Mouse (Mus musculus) ES-CJ7 (cell line): ENCODE measurements around the gene Tgfb1.

Experiments
- DNase-seq: peaks from one replicate; pipeline ENCODE4 v3.0.0; 2011; ENCODE audit warnings: low read depth, low spot score

Gene Tgfb1

GRCm38 (mm10) chr7:25686680-25687531 is at the start of gene Tgfb1:
Gene Tgfb1, plus strand, starts transcription at chr7:25687002.
- DNase-seq: peak; percentile 68

GRCm38 (mm10) chr7:25637099-25637498 is 49.7 kb upstream of the Tgfb1 start:
- no peak for DNase-seq

- DNase-seq: no peak
Measured at GRCm38 (mm10) chr7:25639754-25640153, 47.0 kb upstream of the Tgfb1 start.

- DNase-seq: no peak
Measured at GRCm38 (mm10) chr7:25644136-25644535, 42.7 kb upstream of the Tgfb1 start.

GRCm38 (mm10) chr7:25644631-25645030 is 42.2 kb upstream of the Tgfb1 start:
- DNase-seq: no peak

- DNase-seq: no peak
Measured at GRCm38 (mm10) chr7:25645074-25645473, 41.7 kb upstream of the Tgfb1 start.

GRCm38 (mm10) chr7:25647574-25648123 is 39.2 kb upstream of the Tgfb1 start:
- DNase-seq: peak; percentile 63

- DNase-seq: no peak
Measured at GRCm38 (mm10) chr7:25649839-25650238, 37.0 kb upstream of the Tgfb1 start.

- no peak for DNase-seq
Measured at GRCm38 (mm10) chr7:25651281-25651680, 35.5 kb upstream of the Tgfb1 start.

- DNase-seq: no peak
Measured at GRCm38 (mm10) chr7:25652244-25652759, 34.5 kb upstream of the Tgfb1 start.

GRCm38 (mm10) chr7:25655601-25656428 is 31.0 kb upstream of the Tgfb1 start:
- peak; percentile 85 for DNase-seq

- no peak for DNase-seq
Measured at GRCm38 (mm10) chr7:25657785-25658184, 29.0 kb upstream of the Tgfb1 start.

GRCm38 (mm10) chr7:25658657-25659472 is 27.9 kb upstream of the Tgfb1 start, which contains the start of the genes Bckdha and Exosc5:
Gene Bckdha, minus strand, starts transcription at chr7:25658981.
Gene Exosc5, plus strand, starts transcription at chr7:25659164.
- peak; percentile 100 for DNase-seq

- DNase-seq: no peak
Measured at GRCm38 (mm10) chr7:25666381-25666780, 20.4 kb upstream of the Tgfb1 start.

GRCm38 (mm10) chr7:25669158-25669557 is 17.6 kb upstream of the Tgfb1 start:
- DNase-seq: peak; percentile 71

- DNase-seq: peak; percentile 90
Measured at GRCm38 (mm10) chr7:25669631-25670030, 17.2 kb upstream of the Tgfb1 start.

GRCm38 (mm10) chr7:25670096-25670495 is 16.7 kb upstream of the Tgfb1 start:
- peak; percentile 55 for DNase-seq

- no peak for DNase-seq
Measured at GRCm38 (mm10) chr7:25671686-25672085, 15.1 kb upstream of the Tgfb1 start.

- peak; percentile 70 for DNase-seq
Measured at GRCm38 (mm10) chr7:25672442-25672841, 14.4 kb upstream of the Tgfb1 start.

- no peak for DNase-seq
Measured at GRCm38 (mm10) chr7:25674297-25674696, 12.5 kb upstream of the Tgfb1 start.

GRCm38 (mm10) chr7:25674719-25675300 is 12.0 kb upstream of the Tgfb1 start, which contains the start of gene Tmem91:
Gene Tmem91, minus strand, starts transcription at chr7:25675166.
- DNase-seq: no peak
